Mouse (Mus musculus) megakaryocyte-erythroid progenitor cell, adult 5-6 weeks (primary cell): Measurements from ENCODE around the gene Pgpep1. TPM values are rescaled to one million over a fixed set of nuclear protein-coding genes. Genes with fewer than 3 reads are reported as not detected.

ENCODE experiments used
- ATAC-seq: replicated peaks from 2 replicates; pipeline ENCODE4 v1.8.0; 2016; ENCODE audit warnings: mild to moderate bottlenecking, inconsistent platforms; ENCODE audit not compliant: severe bottlenecking, poor library complexity, low FRiP score, low TSS enrichment
- total RNA-seq, 2 experiments: library from RNA; stranded (forward) in 1 of 2; stranded (reverse) in 1 of 2; fragments of 200-1000, 215-1000 nt in 1 of 2; fragments of >200 nt in 1 of 2; fragmentation: Nextera tagmentation in 1 of 2; gene quantifications; 2 replicates each; pipeline ENCODE4 v1.2.3; 2014 to 2017

Gene Pgpep1
- total RNA-seq, 2 experiments from 2014 or later, result 5.1 to 8.8 TPM

DNA sequence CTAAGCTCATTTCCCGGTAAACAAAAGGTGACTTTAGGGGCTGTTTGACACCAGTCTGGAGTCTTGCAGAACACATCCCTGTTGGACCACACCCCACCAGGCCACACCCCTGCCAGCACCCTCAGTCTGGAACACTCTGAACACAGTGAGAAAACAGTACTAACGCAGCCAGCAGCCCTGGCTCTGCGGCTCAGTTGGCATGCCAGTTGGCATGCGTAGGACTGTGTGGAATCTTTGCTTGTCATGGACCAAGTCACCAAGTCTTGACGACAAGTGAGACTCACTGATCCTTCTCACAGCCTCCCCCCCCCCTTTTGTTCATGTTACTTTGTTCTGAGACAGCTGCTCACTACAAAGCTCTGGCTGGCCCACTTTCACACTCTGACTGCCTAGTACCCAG lies 6.9 kb upstream of the Pgpep1 start:
- peak; percentile 83 for ATAC-seq

DNA sequence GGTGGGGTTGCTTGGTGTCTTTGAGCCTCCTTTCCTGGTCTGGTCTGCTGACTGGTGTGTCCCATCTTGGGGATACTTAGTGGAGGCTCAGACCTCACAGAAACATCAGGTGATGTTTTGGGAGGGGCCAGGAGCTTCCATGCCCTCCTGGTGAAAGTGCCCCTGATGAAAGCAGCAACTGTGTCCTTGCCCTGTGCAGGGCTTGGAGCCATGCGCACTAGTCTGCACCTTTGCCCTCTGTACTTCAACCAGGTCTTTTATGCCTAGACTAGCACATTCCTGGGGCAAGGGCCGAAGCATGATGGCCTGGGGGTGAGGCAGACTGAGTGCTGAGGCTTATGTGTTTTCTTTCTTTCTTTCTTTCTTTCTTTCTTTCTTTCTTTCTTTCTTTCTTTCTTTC lies 5.4 kb upstream of the Pgpep1 start:
- ATAC-seq, result no peak

DNA sequence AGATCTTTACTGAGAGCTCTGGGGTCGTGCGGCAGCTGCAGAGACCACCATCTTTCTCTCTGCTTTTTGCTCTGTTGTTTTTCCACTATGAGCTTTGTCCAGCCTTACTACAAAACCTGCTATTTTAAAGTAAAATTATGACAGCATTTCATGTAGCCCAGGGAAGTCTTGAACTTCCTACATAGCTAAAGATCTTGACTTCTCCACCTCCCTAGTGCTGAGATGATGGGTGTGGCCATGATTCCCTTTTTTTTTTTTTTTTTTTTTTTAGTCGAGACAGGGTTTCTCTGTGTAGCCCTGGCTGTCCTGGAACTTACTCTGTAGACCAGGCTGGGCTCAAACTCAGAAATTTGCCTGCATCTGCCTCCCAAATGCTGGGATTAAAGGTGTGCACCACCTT lies 4.4 kb upstream of the Pgpep1 start:
- no peak for ATAC-seq

DNA sequence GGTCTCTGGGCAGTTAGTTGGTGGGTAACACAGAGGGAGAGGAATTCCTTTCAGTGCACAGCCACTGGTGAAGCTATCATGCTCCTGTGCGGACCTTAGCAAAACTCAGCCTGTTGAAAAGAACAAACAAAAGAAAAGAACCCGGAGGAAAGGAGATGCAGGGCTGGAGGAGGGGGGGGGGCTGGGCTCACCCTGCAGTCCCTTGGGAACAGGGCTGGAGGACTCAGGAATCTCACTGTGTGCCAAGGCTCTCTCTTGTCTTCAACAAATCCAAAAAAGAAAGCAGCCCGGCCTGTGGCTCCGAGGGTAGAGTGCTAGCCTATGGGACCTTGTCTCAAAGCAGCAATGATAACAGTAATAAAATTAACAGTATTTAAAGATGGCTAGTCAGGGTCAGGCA lies 3.5 kb upstream of the Pgpep1 start:
- no peak for ATAC-seq

DNA sequence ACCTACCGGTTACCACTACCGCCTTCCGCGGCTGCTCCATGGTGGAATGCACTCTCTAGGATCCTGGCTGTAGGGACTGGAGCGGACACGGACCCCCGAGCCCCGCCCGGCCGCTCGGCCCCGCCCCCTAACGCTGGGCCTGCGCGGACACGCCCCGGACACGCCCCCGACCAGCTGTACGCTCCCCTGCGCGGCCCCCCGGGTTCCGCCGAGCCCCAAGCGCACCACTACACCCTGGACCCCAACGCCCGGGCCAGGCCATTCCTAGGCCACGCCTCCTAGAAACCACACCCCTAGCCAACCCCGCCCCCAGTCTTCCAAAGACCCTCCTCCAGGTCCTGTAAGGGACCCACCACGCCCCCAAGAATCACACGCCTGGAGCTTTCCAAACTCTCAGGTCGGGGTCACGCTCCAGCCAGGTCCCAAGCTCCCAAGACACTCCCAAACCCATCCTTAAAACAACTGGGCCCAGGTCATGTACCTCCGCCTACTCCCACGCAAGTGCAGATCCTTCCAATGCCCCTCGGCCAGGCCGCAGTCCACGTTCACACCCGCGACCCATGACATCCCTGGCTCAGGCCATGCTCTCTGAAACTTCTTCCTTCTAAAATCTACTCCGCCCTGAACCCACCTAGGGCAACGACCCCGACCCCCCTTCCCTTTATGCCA lies 450 bp downstream of the Pgpep1 start:
- ATAC-seq, result peak; percentile 78

DNA sequence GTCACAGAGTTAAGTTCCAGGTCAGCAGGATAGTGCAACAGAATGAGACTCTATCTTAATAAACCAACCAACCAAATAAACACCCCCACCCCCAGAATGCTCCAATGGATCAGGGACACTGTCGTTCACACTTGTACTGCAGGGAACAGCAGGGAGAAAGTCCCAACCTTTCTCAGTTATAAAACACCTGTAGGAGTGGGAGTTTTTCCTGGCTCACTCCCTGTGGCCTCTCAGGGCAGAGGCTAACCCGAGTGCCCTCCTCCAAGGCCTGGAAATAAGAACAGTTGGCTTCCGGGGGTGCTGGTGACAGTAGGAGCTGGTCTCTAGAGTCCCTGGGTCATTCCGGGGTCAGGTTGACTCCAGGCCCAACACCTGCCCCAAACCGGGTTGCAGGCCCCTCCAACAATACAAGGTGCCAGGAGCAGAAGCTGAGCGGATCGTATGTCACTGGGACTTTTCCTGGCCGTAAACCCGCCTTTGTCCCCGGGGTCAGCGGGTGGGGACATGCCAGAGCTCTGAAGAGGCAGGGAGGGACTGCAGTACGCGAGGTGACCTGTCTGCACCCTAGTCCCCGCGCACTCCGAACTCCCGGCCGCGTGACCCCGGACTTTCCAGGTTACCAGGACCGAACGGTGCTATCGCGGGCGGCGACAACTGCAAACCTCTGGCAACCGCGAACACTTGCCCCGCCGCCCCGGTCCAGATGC lies 1.1 kb downstream of the Pgpep1 start:
- peak; percentile 47 for ATAC-seq

DNA sequence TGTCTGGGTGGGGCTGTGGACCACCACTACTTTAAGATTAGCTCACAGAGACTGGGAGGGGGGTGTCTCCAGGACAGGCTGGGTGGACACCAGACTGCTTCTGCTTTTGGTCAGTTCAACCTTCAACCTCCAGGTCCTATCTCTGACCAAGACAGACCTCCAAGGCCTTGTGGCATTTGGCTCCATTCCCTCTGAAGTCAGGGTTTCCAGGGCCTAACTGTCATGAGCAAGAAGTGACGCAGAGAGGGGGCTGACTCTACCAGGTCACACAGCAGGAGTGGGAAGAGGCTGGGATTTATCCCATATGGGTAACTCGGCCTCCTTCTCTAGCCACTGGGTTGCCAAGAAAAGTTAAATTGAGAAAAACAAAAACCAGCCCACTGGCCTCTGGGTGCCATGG lies 2.4 kb downstream of the Pgpep1 start:
- no peak for ATAC-seq

DNA sequence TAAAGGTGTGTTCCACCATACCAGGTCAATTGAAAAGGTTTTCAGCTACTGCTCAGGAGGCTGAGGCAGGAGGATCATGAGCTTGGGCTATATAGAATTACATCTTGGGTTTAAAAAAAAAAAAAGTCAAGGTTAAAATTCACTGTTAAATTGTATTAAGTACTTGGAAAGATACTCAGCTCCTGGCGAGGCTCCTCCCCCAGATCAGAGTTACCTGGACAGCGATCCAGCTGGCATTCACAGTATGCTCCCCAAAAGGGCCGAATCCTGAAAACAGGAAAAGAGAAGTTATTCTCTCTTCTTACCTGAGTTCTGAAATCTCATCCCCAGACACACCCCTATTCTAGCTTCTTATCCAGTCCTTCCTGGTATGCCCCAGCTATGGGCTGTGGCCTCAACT lies 3.0 kb downstream of the Pgpep1 start:
- no peak for ATAC-seq

DNA sequence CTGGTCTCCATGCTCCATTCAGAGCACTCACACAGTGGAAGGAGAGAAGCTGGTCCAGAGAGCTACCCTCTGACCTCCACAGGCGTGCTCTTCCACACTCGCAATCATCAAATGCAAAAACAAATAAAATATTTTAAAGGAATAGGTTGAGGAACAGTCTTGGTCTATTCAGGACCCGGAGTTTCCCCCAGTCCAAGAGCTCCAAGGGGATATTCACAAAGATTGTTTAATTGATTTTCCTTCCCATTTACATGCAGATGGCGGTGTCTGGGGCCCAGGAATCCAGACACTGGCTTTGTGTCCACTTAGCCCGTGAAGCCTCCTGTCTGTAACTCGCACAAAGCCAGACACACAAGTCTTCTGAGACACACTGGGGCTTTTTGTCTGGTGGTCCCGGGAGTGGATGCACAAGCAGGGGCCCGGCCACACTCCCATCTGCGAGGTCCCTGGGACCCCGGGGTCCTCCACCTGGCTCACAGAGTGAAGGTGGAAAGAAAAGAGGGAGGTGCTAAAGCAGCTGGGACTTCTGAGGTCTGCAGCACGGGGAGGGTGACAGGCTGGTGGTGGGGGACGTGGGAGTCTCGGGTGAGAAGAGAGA lies 3.9 kb downstream of the Pgpep1 start:
- no peak for ATAC-seq

DNA sequence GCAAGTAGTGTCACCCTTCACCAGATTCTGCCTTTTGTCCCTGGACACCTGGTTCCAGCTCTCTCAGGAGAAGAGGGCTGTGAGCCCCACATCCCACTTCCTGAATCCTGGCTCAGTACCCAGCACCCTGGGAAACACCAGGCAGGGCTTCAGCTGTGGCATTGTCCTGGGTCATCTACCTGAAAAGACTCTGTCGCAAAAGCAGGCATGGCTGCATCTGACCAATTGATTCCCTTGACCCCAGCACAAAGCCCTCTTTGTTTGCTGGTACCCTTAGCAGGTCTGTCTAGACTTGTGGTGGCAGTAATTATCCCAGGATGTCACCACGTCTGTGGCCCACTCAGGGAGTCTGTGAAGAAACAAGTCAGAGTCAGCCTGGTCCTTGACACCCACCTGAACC lies 4.7 kb downstream of the Pgpep1 start:
- ATAC-seq, result no peak

DNA sequence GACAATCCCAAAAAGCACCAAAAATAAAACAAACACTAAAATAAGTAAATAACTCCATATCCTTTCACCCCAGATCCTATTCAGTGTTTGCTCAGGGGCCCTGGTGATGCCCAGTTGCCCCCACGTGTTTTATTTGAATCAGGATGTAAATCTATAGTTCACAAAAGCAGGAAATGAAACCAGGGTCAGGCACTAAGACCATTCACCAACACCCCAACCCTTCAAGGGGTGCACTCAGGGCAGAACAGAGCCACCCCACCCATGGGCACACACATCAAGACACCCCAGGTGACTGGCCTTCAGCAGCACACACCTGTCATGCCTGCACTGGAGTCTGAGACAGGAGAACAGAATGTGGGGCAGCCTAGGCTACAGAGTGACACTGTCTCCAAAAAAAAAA lies 6.1 kb downstream of the Pgpep1 start:
- ATAC-seq, result no peak

DNA sequence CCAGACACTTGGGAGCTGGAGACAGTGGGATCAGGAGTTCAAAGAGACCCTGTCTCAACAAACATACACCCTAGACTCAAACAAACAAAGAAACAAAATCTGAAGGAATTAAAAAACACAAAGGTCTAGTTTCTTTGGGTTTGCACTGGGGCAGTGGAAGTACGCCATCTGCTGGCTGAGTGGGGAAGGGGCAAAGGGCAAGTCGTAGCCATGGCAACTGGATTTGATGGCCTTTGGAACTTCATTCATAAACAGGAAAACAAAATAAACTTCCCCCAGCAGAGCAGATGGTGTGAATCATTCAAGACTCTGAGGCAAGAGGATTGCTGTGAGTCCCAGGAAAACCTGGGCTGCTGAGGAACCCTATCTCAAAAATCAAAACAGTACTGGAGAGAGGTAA lies 7.0 kb downstream of the Pgpep1 start:
- ATAC-seq, result no peak

DNA sequence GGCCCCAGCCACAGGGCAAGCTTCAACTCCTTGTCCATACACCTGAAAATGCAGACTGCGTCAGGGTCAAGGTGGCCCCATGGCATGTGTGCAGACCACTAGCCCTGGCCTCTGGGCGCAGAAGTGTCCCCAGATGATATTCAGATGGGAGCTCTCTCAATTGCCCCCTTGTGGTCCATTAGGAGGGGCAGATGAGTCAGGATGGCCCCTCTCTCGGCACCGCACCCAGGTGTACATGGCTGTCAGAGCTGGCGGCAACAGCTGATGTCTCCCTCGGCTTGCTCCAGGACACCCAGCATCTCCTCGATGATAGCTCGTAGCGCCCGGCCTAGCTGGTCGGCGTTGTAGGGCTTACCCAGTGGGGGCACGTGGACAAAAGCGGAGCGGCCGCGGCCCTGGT lies 9.8 kb downstream of the Pgpep1 start:
- no peak for ATAC-seq

DNA sequence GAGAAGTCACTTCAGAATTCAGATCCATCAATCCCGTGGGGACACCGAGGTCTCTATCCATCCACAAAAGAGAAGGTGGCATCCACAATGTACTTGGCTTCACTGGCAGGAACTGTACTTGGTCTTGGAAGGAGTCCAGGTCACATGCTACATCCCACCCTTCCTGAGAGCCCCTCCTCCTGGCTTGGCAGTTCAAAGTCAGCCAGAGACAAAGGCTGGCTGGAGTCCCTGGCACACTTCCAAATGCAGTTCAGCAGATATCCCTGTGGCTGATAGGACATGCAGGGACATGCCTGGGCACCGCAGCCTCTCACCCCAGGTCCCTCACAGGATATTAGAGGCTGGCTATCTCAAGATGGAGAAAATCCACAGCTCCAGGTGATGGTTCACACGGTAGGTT lies 10.9 kb downstream of the Pgpep1 start:
- peak; percentile 85 for ATAC-seq

DNA sequence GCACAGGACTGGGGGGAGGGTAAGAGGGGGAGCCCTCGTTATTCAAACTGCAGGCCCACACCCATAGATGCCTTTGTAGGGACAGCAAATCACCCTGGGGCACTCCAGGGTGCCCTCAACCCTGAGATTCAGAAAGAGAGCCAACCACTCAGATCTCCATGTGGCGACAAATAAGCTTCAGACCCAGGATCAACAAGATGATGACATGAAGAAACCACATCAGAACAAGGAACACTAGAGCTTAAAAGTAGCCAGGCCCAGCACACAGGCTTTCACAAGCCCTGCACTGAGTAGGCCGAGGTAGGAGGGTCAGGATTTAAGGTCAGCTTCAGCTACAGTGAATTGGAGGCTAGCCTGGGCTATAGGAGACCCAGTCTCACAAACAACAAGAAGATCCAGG lies 11.3 kb downstream of the Pgpep1 start:
- peak; percentile 24; the same call in 1 of the 2 replicates for ATAC-seq

DNA sequence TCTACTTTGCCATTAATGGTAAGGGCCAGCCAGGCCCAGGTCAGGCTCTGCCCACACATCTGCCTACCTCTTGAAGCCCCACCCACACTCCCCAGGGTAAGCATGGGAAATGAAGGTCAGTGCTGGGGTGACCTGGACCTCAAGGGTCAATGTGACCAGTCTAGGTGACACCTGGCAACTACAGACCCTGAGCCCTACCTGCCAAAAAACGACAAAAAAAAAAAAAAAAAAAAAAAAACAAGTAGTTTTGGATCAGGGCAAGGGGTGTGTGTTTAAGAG lies 12.1 kb downstream of the Pgpep1 start:
- no peak for ATAC-seq

DNA sequence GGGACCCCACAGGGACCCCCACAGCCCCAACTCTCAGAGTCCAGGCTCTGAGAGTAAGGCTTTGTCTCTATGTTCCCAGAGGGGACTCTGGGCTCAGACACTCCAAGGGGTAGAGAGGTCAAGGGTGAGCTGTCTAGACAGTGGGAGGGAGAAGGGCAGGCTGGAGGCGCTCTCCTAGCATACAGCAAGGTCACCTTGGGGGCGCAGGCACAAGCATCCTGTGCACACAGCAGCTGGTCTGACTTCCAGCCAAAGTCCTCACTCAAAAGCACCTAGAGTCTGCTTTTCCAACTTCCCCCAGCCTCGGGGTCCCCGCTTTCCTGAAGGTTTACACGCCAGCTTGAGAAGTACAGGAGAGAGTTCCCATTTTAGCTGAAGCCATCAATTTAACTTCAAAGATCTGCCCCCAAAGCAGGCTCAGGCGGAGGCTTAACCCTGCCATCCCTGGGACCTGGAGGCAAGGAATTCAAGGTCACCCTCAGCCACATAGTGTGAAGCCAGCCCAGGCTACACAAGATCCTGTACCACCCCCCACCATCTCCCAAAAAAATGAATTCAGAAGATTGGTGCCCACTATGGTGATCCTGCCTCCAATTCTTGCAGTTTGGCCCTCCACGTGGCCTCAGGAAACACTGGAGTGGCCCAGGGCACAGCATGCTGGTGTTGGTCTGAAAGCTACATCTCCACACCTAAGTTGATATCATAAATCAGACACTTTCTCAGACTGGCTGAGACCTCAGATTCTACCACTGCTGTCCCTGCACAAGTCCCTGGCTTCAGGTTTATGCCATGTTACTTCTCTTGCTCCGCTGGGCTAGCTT lies 12.6 kb downstream of the Pgpep1 start:
- no peak for ATAC-seq

DNA sequence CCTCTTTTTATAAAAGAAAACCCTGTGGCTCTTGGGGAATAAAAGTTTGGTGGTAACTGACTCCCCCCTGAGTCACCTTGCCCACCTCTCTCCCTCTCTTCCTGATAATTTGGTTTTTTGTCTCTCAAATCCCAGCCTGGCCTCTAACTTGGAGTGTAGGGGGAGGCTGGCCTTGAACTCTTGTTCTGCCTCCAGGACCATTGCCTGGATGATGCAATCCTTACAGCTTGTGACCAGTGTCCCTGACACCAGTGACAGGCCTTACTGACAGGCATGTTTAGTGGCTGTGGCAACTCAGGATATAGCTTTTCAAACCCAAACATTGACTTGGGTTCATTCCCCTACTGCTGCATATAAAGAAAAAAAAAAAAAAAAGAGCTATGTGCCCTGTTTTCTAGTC lies 13.4 kb downstream of the Pgpep1 start:
- ATAC-seq, result no peak

DNA sequence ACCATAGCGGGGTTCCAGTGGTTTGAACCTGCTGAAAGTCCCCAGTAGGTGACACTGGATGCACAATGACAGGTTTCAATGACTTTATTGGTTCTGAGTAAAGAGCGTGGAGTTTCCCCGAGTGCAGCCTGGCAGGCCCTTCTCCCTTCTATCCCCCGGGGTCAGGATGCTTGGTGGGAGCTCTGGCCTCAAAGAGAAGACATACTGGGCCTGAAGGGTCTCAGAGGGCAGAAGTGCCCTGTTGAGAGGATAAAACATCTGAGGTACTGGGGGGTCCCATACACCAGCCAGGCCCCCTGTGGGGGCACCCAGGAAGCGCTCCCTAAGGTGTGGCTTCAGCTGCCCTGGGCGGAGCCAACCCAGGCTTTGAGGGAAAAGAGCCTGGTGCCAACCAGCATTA lies 13.8 kb downstream of the Pgpep1 start:
- no peak for ATAC-seq

DNA sequence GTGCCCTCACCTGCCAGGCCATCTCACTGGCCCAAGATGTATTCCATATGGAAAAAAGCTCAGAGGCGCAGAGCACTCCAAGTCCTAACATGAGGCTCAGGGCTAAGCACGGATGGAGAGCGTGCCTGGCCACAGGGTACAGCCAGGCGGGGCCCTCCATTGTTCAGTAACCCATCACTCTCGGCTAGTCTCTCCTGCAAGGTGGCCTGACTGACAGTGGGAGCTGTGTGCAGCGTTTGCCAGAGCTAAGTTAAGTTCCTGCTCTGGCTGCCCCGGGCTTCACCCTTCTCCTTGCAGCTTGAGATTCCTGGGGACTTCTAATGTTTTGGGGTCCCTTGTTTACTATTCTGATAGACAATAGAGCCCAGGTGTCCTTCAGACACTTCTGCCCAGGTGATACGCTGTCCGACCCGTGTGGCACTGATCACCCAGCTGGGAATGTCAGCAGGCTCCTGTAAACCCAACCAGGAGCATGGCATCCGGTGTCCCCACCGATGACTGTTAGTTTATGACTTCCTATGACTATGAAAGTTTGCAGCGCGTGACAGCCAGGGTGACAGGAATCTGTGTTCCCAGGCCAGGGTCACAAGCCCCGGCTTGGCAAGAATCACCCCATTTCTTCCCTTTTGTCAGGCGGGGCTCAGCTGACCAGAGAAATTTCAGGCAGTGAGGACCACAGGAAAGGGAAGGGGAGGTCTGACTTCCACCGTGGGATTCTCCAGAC lies 14.5 kb downstream of the Pgpep1 start:
- ATAC-seq, result no peak
